Mouse (Mus musculus): Measurements from ENCODE around the gene Prkci.

DNA sequence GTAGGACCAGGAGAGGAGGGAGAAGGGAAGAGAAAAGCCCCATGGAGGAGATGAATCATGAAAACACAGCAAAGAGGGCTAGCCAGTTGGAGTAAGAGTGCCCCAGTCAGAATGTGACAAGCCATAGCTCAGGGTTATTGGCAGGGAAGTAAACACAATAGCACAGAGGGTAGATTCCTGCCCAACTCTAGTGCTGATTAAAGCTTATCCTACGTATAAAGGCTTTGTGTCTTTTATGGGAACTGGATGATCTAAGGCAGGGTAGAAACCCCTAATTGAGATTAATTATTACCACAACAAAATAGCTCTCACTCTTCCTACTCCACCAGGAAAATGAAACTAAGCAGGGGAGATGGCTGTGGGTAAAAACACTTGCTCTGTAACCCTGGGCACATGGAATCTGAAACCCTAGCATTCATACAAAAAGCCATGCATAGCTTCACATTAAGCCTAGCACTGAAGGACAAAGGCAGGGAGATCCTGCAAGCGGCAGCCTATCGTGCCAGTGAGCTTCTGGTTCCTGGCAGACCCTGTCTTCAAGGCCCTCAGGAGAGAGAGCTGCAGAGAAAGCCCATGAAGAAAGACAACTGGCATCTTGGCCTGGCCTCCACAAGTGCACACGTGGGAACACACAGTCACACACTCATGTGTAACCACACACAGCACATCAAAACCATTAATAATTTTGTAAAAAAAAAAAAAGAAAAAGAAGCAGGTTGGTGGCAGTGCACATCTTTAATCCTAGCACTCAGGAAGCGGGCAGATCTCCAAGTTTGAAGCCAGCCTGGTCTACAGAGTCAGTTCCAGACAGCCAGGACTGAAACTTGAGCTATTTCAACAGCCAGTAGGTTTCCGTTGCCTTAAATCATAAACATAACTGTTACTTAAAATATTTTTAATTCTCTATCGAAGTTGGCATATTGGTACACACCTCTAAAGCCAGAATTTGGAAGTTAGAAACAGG lies 35.4 kb upstream of the Prkci start:
- TF ChIP-seq CTCF (IDR thresholded peaks at IDR 0.05; ENCODE audit: low read depth) (no peak), EP300 (IDR thresholded peaks at IDR 0.05; ENCODE audit: low read depth) (no peak)
